Mouse (Mus musculus) adrenal gland, postnatal 36 days (tissue): ENCODE results near the gene Cd44. TPM values are rescaled to one million over a fixed set of nuclear protein-coding genes. Genes with fewer than 3 reads are reported as not detected.

Experiments
- DNase-seq, 2 experiments: peaks; one replicate each; pipeline ENCODE4 v3.0.0; 2021; ENCODE audit warnings: mixed read lengths in 1 of 2
- total RNA-seq, 2 experiments: library from RNA; stranded (reverse); gene quantifications; 2 replicates each; pipeline ENCODE4 v1.2.3; 2021

Cd44 gene
- total RNA-seq, 2 experiments from 2014 or later = 59.9 to 62.0 TPM

DNA sequence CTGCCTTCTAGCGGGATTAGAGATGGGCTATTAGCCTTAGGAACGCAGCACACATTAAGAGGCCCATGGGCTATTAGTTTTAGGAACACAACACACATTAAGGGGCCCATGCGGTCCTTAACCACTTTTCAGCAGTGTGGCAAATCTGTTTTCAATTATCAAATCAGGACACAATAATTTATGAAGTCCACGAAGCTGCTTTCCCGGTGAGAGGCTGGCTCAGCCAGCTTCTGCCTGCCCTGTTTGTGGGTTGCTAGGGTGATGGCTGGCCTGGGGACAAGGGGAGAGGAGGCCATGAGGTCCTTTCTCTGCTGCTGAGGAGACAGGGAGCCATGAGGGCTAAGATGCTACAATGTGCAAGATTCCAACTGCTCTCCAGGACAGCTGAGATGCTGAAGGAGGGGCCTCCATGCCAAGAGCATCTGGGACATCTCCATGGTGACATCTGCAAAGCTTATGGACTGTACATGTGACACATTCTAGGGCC, 81.2 kb downstream of the Cd44 start:
- no peak for DNase-seq

DNA sequence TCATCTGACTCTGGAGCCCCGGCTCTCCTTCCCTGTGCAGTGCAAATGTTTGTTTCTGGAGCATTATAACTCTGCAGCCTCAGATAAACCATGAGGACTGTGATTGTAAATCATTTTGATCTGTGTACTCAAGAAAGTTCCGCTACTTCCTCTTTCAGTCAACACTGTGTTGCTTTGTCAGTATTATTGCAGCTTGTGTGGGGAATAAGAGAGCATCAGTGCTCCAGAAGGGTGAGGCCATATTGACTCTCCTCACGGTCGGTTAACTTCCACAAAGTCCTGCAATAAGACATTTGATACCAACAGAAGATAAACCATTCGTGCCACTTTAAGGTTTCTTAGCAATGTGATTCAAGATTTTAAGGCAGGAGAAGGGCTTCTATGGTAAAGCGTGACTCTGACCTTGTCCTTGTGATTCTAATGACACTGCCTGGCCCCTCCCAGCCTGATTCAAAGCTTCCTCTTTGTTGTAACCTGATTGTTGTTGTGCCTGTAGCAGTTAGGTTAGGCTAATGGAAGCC, 86.1 kb downstream of the Cd44 start:
- peak; percentile 10 to 32 for DNase-seq

DNA sequence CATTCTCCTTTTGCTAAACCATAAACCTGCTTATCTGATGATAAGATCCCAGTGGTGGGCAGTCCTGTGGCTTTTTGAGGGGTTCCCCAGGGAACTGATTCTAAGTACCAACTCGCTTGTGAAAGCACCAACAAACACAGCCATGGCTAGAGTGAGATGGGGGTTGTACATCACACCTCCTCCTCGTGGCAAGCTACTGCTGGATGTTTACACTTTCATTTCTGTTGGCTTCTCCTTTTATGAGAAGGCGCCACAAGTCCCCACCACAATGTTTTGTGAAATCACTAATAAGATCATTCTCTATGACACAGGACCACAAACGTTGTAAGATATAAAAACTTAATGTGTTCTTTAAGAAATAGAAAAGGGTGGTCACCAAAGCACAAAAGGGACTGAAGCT, 88.7 kb downstream of the Cd44 start:
- no peak for DNase-seq

DNA sequence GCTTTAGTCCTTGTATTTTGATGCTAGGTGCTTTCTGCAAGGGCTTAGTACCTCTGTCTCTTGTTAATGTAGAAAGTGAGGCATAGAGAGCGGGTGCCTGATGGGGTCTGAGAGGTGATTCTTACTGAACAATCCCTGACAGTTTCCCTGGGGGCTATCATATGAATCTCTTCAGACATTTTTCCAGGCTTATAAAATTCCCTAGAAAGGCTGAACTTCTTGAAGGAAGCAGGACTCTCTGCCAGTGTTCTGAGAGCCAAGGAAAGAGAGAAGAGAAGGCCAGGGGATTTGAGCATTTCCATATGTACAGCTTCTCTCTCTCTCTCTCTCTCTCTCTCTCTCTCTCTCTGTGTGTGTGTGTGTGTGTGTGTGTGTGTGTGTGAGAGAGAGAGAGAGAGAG, 92.0 kb downstream of the Cd44 start:
- DNase-seq = no peak

DNA sequence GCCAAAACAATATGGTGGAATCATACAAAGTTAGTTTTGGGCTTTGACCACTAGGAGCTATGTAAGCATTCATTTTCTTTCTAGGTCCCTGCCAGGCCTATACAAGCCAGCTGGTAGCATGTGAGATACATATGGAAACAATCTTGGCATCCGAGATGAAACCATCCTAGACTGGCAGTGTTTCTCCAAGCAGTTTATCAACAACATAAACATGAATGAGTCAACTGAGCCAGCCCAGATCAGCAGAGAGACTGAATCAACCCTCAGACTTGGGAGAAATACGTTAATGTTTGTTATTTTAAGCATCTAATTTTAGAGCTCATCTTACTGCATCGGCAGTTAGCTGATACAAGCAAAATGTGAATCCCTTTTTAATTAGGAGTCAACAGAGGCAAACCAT, 93.8 kb downstream of the Cd44 start:
- no peak for DNase-seq

DNA sequence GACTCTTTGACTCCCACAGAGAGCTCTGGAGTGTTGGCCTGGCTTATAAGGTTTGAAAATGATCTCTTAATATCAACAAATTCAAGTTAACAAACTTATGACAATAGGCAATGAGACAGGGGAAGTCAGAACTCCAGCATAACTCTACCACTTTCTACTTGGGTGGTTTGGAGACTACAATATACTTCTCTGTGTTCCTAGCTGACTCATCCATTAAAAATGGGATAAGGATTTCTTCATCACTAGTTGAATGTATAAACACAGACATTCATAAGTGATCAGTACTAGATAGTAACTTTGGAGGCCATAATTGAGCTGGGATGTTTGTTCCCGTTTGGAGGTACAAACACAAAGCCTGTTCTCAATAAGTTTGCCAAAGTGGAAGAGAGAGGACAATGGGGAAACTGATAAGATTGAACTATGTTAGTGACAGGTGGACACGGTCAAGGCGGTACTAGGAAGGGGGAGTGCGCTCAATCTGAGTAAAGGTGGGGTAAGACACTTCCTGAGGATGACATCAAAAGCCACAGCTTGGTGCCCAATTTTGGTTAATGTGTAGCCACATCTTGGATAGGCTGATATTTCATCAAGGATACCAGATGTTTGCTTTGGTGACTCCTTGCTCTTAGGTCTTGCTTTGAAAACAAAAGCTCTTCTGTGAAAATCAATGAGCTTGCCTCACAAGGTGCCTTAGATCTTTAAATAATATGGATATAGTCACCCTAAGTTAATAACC, 95.5 kb downstream of the Cd44 start:
- DNase-seq = no peak

DNA sequence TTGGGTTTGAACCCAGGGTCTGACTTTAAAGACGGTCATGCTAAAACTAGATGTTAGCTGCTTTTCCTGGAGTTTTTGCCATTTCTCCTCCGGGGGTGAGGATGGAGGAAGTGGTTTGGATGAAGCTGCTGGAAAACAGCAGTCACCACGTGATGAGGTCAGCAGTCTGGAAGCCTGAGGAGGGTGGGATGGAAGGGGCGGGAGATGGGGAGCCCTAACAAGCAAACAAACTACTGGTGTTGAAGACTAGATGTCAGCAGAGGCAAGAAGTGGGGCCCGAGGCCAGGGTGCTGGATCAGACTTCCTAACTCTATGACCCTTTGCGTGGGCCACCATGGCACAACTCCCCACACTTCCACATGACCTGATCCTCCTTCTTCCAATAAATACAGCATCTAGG, 96.2 kb downstream of the Cd44 start:
- no peak for DNase-seq

DNA sequence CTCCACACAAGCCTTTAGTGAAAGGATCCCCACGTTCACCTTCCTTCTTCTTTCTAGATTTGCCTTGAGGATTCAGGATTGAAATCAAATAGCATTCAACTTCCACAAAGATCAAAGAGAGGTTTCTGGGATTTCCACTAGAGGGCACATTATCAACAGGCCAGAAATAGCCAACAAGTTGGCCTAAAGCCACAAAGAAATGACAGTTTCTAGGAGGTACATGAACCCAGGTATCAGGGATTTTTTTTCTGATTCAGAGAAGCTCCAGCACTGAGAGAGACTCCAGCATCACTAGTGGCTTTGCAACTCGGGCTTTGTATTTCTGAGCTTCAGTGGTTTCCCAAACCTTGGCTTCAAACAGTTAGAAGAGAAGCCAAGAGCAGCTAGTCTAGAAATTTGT, 97.4 kb downstream of the Cd44 start:
- DNase-seq = peak in 1 of 2 experiments; percentile 19

DNA sequence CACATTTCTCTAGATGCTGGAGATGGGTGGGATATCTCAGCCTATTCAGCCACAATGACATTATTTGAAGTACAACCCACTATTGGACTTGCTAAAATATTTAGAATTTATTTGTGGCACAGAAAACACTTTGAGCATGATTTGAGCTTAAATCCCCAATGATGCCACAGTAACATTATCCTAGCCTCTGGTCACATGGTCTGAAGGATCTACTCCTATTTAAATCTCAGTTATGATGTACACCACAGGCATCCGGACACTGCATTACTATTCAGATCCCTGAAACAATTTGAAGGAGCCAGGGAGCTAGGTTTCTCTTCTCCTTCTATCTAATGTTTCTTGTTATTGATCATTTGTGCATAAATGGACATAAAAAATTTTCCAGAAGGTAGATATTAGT, 99.6 kb downstream of the Cd44 start:
- DNase-seq = no peak

DNA sequence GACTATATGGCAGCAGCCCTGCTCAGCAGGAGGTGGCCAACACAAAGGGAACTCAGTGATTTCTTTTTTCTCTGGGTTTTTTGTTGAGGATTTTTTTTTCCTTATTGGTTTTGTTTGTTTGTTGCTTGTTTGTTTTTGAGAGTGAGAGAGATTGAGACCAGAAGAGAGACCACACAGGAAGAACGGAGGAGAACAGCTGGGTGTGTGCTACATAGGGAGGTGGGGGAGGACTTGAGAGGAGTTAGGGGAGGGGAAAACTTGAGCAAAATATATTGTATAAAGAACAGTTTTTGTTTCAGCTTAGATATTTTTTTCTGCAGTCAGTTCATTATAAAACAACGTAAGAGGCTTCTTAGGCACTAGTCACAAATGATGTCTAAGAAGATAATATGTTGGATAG, 103.3 kb downstream of the Cd44 start:
- no peak for DNase-seq

DNA sequence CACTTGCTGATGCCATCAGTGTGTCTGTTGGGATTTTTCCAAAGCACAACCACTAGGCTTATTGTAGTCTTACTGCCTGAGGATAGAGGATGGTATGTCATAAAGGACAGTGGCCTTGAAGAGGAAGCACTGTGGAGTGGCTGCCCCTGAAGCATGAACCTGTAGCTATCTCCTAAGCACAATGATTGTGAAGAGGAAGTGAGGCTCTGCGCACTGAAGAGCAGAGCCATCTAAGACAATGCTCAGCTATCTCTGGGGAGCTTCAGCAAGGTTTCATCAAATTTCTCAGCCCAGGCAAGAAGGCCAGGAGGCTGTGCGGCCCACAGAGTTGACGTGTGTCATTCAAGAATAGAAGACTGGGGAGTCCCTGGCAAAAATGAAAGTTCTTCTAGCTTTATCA, 106.4 kb downstream of the Cd44 start:
- DNase-seq = no peak

DNA sequence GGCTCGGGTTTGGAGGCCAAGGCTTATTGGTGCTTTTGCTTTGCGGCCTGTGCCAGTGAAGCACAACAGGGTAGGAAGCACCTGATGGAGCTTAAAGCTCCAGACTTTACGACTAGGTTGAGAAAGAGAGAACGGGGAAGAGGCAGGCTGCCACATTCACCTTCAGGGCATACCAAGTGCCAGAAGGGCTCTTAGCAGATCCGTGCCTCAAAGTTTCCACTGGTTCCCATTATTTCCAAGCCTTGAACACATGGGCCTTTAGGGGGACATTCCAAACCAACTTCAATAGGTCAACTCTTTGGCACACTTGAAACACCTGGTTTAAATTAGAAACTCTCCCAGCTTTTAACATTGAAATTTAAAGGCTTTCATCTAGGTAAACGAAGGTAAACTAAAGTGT, 108.7 kb downstream of the Cd44 start:
- DNase-seq = no peak

DNA sequence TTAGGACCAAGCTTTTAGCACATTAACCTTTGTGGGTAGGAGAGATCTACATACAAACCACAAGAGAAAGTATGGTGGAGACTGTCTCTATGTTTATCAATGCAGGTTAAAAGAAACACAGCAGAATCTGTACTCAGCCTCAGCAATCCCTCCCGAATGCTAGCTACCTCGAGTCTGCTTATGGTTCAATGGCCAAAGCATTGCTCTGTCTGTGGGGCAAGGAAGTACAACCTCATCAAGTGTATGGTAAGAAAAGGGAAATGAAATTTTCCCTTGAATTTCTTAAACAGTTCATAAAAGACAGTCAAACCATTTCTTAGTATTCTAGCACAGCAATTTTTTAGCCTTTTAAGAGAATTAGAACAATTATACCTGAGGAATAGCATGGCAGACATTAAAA, 109.8 kb downstream of the Cd44 start:
- no peak for DNase-seq

DNA sequence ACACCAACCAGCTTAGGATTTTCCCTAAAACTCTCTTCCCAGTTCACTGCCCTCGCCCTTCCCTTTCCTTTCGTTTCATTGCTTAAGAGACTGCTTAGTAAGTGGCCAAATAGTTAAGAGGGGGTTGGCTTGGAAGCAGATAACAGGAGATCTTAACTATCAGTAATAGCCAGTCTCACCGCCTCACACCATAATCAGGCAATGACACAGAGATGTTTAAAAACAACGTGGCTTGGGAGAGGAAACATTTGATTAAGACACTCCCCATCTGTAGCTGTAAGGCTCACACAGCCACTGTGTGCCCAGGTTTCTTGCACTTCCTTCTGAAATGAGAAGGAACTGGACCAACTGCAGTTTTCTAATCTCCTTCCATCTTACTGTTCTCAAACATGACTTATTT, 115.8 kb downstream of the Cd44 start:
- DNase-seq = no peak

DNA sequence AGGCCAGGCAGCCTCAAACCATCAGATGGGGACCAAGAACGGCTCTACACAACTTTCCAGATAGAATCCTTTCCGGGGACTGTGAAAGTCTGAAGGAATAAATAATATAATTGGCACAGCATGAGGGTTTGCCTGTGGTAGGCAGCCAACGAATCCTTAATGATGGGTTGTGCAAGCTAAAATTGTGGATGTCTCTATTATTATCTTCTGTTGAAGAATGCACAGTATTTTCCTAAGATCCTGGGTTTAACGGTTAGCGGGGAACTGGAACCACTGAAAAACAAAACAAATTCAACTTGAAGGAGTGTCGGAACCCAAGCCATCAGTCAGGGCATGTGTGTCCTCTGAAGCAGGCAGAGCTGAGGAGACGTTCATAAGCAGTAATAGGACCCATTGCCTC, 118.7 kb downstream of the Cd44 start:
- no peak for DNase-seq

DNA sequence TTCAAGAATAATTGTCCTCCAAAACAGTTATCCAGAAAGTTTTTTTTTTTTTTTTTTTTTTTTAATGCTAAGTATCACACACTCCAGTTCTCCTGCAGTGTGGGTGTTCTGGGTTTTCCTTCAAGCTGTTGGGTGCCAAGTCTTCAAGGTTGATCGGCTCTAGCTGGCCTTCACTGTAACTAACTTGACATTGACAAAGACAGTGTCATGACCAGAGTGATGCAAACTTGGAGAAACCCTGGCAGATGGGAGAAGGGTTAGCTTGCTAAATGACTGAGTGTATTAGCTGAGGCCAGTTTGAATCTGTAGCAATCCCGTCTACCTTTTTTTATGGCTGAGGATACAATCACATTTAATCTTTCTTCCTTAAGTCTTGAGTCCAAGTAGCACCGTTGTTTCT, 123.3 kb downstream of the Cd44 start:
- peak in 1 of 2 experiments; percentile 27 for DNase-seq

DNA sequence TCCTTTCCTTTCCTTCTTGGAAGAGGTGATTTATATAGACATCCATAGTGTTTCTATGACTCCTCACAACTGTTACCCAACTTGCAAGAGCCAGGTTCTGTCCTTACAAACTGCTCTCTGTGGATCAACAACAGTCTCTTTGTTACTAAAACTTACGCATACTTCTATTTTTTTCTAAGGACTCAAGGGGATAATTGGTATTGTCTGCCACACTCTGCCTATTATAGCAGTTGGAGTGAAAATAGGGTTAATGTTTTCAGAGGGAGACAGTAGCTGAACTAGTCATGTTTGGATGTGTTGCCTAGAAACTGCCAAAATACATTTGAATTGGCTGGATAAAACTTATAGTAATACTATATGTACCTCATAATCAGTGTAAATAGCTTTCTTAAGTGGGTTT, 125.9 kb downstream of the Cd44 start:
- DNase-seq = no peak

DNA sequence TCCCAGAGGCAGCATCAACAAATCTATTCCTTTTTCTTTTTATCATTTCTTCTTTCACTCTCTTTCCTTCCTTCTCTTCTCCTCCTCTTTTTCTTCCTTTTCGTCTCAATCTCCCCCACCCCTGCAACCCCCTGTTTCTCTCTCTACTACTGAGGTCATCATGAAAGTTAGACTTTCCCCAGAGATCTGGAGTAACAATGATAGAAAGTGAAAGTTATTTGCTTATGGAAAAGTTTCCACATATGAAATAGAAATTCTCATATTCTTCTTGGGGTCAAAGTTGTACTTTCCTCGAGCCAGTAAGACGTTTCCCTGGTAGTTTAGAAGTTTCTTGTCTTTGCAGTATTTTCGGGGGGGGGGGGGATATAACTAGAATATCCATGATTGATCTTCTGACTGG, 126.8 kb downstream of the Cd44 start:
- DNase-seq = no peak

DNA sequence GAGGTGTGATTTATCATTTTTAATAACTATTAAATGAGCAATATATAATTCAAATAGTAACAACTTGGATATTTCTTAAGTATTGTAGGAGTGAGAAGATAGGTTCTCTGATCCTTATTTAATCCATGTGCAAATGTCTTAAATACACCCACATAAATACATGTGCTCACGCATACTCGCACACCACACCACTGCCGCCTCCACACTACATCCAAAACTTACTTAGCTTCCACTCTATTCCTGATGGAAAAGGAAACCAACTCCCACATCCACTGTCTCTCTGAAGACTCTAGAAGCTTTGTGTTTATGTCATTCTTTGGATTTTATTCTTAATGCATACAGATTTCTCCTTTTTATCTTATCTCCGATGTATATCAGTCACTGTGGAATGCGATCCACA, 129.2 kb downstream of the Cd44 start:
- DNase-seq = no peak

DNA sequence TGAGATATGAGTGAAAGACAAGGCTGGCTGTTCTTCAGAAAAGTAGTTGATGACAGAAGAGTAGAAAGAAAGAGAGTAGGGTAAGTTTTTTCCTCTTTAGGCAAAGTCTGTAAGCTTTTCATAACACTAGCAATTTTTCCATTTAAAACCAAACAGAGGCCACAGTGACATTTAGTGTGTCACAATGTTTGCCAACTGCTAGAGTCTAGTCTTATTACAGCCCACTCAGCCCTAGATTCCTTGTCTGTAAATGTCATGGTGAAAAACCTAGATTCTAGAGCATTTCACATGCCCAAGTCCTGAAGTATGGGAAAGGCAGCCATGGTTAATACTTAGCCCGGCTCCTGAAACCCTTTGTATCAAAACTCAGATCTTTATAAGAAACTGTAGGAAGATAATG, 130.2 kb downstream of the Cd44 start:
- no peak for DNase-seq

DNA sequence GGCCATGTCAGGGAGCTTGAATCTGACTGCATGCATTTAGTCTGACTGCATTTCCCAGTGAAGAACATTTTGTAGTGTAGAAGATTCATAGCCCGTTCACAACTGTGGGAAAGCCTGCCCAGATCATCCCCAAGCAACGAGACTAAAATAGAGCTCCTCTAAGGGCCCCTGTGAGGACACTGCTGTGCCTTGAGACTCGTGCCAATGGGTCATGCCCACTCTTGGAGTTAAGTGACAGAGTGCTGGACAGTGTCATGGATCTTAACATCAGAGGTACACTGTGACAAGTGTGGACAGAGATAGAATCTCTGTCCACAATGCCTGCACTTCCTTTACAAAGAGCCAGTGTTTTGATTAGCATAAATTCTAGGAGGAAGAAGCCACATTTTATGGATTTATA, 133.2 kb downstream of the Cd44 start:
- DNase-seq = no peak

DNA sequence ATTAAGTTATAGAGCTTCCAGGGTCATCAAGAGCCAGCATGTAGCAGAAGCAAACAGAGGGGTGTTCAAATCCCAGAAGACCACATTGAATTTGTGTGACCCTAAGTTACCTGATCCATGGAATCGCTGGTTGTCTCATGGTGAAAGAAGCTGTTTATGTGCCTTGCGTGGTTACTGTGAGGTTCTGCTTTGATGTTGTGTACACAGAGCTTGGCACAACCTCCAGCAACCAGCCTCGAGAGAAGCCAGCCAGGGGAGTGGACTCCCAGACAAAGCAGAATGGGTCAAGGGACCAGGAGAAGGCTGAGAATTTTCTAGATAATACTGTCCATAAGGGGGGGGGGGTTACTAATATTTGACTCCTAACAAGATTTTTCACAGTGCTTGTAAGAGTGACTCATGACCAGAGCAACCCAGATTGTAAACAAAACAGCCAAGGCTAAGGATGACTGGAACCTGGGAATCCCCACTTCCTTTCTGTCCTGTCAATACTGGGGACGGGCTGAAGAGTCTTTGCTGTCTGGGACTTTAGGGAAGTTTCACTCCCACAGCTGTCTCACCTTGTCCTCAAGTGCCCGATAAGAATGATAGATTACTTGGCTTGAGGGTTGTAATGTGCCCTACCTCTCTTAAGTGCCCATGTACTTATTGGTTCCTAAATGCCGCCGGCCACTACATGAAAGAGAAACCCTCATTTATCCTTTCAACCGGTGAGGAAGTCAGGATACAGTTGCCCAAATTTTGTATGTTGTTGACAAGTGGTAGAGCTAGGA, 136.7 kb downstream of the Cd44 start:
- DNase-seq = peak in 1 of 2 experiments; percentile 11

DNA sequence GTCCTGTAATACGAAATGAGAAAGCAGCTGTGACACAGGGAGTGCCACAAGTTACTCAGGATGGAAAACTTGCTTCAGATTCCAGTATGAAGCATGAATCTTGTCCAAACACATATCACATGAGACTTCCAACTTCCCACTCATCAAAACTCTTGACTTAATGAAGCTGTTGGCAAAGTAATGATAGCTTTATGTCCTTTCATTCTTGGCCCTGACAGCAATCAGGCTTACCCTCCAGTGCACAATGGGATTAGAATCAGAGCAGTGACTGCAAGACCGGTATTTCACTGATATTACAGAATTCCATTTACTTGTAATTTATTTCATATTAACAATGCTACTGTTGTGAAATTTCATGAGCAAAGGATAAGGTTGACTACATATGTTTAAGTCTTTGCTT, 137.5 kb downstream of the Cd44 start:
- DNase-seq = no peak

DNA sequence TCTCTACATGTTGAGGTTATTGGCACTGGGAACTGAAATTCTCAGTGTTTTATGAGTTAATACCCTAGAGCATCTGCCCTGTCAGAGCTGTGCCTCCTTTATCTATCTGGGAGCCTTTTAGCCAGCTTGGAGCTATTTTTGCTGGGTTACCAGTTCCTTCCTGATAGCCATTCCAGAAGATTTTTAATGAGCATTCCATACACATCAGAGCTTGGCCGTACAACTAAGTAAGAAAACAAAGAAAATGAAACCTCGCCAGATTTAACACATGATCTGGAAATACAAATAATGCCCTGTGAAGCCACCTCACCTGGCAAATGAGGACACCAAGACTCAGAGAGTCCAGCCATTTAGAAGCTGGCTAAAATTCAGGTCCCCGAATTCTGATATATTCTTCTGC, 138.3 kb downstream of the Cd44 start:
- no peak for DNase-seq
